Mouse (Mus musculus): ENCODE data around the gene Ech1.

GRCm38 (mm10) chr7:28812436-28812835, 12.6 kb upstream of the Ech1 start:
- TF ChIP-seq EP300 (IDR thresholded peaks at IDR 0.05; ENCODE audit: low read depth) (no peak), CTCF (IDR thresholded peaks at IDR 0.05; ENCODE audit: low read depth) (no peak)

Measured in heart, postnatal 0 days (tissue).